Mouse (Mus musculus) embryonic fibroblast, embryonic 13.5 days (primary cell): Measurements from ENCODE around the gene Ctsf. TPM values are rescaled to one million over a fixed set of nuclear protein-coding genes. Genes with fewer than 3 reads are reported as not detected.
A peak's percentile ranks its signal among the peaks of the same experiment; 100 is the strongest.
"Not testable (repeated sequence)": the region's sequence is repeated elsewhere in the genome, so short reads cannot be mapped to it uniquely, and the experiment has no call there.

Experiments used
- H3K27ac ChIP-seq: 2 replicates; pipeline ENCODE4 v1.5.1; 2012; ENCODE audit warnings: low read length, control low read depth, inconsistent platforms; ENCODE audit not compliant: insufficient read depth
- H3K4me1 ChIP-seq: 2 replicates; pipeline ENCODE4 v1.6.1; 2011; ENCODE audit warnings: low read length; ENCODE audit not compliant: control insufficient read depth, insufficient read depth
- H3K4me3 ChIP-seq: 2 replicates; pipeline ENCODE4 v1.5.1; 2011; ENCODE audit warnings: mild to moderate bottlenecking, control low read depth, low read length; ENCODE audit not compliant: insufficient read depth
- CTCF ChIP-seq: IDR thresholded peaks from 2 replicates; pipeline ENCODE4 v1.5.1; 2011; ENCODE audit warnings: mild to moderate bottlenecking, control low read depth, low read length, moderate library complexity, borderline replicate concordance; ENCODE audit not compliant: insufficient read depth
- POLR2A ChIP-seq: IDR thresholded peaks from 2 replicates; pipeline ENCODE4 v1.6.1; 2011; ENCODE audit warnings: low read depth, mild to moderate bottlenecking, control low read depth, low read length, moderate library complexity
- polyA plus RNA-seq: library from polyadenylated mRNA; stranded (reverse); fragments of >200 nt; gene quantifications from 2 replicates; pipeline ENCODE4 v1.2.4, GENCODE M21; 2011; ENCODE audit warnings: low read depth; ENCODE audit not compliant: missing spikeins, insufficient read length

Ctsf gene
- polyA plus RNA-seq, 1 experiment, result 20.3 TPM

- TF ChIP-seq CTCF (peak; percentile 62; the same call in 1 of the 2 replicates), POLR2A (no peak)
- H3K4me3 ChIP-seq, result no peak overlapping the region
- H3K27ac ChIP-seq, result no peak overlapping the region
- no peaks in the 10 kb centered on the region for H3K4me1 ChIP-seq
Observed at GRCm38 (mm10) chr19:4847490-4847889, 7.4 kb upstream of the Ctsf start.

- Histone ChIP-seq H3K27ac (no peak overlapping the region), H3K4me3 (no peak overlapping the region), H3K4me1 (no peaks in the 10 kb centered on the region)
- TF ChIP-seq CTCF (no peak), POLR2A (no peak)
Observed at GRCm38 (mm10) chr19:4849800-4850199, 5.1 kb upstream of the Ctsf start.

GRCm38 (mm10) chr19:4850281-4850680 lies 4.6 kb upstream of the Ctsf start:
- Histone ChIP-seq H3K27ac (no peak overlapping the region), H3K4me1 (no peaks in the 10 kb centered on the region), H3K4me3 (no peak overlapping the region)
- TF ChIP-seq POLR2A, result no peak
- TF ChIP-seq CTCF, result no peak

- TF ChIP-seq POLR2A (no peak), CTCF (no peak)
- Histone ChIP-seq H3K4me3 (peak overlapping the region; percentile 43), H3K27ac (no peak overlapping the region)
Observed at GRCm38 (mm10) chr19:4855470-4855820, 515 bp downstream of the Ctsf start.

GRCm38 (mm10) chr19:4855951-4856350 lies 1.0 kb downstream of the Ctsf start:
- no peaks in the 10 kb centered on the region for H3K4me1 ChIP-seq
- TF ChIP-seq CTCF, result no peak
- TF ChIP-seq POLR2A, result no peak
- H3K27ac ChIP-seq, result no peak overlapping the region
- H3K4me3 ChIP-seq, result no peak overlapping the region

More at GRCm38 (mm10) chr19:4855470-4855820, 515 bp downstream of the Ctsf start:
- no peaks in the 10 kb centered on the region for H3K4me1 ChIP-seq

- Histone ChIP-seq H3K27ac (no peak overlapping the region), H3K4me3 (no peak overlapping the region), H3K4me1 (no peaks in the 10 kb centered on the region)
- no peak for TF ChIP-seq CTCF
- no peak for TF ChIP-seq POLR2A
Observed at GRCm38 (mm10) chr19:4859081-4859480, 4.2 kb downstream of the Ctsf start.

DNA sequence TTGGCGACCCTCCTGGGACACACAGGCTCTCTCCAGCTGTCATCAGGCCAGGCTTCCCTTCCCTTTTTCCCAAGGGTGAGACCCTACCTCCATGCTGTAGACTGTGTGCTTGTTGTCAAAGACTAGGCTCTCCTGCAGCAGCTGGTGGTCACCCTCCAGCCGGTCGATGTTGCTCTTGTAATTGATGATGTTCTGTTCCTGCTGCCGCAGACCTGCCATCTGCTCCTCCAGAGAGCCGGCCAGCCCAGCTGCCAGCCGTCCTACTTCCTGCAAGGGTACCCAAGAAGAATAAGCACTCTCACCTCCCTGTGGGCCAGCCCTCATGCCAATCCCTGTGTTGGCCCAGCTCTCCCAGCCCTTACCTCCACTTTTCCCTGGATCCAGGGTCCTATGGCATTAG lies 8.1 kb downstream of the Ctsf start:
- TF ChIP-seq CTCF (no peak), POLR2A (no peak)
- H3K4me3 ChIP-seq, result no peak overlapping the region
- H3K27ac ChIP-seq, result no peak overlapping the region
- no peaks in the 10 kb centered on the region for H3K4me1 ChIP-seq

- no peak overlapping the region for H3K4me3 ChIP-seq
- TF ChIP-seq CTCF (no peak), POLR2A (no peak)
- H3K27ac ChIP-seq, result no peak overlapping the region
- H3K4me1 ChIP-seq, result no peaks in the 10 kb centered on the region
Observed at GRCm38 (mm10) chr19:4865147-4865546, 10.2 kb downstream of the Ctsf start.

DNA sequence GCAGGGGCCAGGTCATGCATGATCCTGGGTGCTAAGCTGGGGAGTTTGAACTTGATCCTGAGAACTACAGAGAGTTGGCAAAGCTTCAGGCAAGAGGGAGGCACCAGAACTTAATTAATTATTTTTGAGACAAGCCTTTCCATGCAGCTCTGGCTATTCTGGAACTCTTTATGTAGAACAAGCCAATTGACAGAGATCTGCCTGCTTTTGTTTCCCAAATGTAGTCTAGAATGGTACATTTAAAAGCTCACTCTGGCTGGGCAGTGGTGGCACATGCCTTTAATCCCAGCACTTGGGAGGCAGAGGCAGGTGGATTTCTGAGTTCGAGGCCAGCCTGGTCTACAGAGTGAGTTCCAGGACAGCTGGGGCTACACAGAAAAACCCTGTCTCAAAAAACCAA lies 19.7 kb downstream of the Ctsf start:
- not testable (repeated sequence) for H3K4me3 ChIP-seq, H3K4me1 ChIP-seq, H3K27ac ChIP-seq

- H3K4me1 ChIP-seq, result no peaks in the 10 kb centered on the region
- H3K4me3 ChIP-seq, result no peak overlapping the region
- no peak for TF ChIP-seq CTCF
- no peak for TF ChIP-seq POLR2A
- no peak overlapping the region for H3K27ac ChIP-seq
Observed at GRCm38 (mm10) chr19:4876241-4876640, 21.3 kb downstream of the Ctsf start.

- TF ChIP-seq CTCF, result no peak
- no peak for TF ChIP-seq POLR2A
- no peak overlapping the region for H3K4me3 ChIP-seq
Observed at GRCm38 (mm10) chr19:4876755-4877154, 21.8 kb downstream of the Ctsf start.

More at GRCm38 (mm10) chr19:4876755-4877154, 21.8 kb downstream of the Ctsf start:
- Histone ChIP-seq H3K4me1 (no peaks in the 10 kb centered on the region), H3K27ac (no peak overlapping the region)
